Mouse (Mus musculus) right cerebral cortex, postnatal 4 days (tissue): Measurements from ENCODE around the gene Foxj3.

ENCODE experiments used
- DNase-seq: peaks from one replicate; pipeline ENCODE4 v3.0.0-alpha.2; 2022

The Foxj3 gene

DNA sequence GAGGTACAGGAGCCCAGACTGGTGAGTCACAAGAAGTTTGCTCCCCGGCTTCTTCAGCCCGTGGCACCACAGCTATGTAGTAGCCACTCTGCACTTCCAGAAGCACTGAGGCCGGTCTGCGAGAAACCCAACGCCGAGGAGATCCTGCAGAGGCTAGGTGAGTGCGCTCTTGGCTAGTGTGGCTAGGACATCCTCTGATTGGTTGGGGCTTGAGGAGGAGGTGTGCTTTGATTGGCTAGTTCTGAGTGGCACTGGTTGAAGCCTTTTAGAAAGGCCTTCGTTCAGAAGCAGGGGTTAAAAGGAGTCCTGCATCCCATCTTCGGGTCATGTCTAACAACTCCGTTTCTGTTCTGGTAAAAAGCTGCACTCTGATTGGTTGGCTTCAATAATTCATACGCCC is 101.9 kb downstream of the Foxj3 start:
- DNase-seq: no peak

DNA sequence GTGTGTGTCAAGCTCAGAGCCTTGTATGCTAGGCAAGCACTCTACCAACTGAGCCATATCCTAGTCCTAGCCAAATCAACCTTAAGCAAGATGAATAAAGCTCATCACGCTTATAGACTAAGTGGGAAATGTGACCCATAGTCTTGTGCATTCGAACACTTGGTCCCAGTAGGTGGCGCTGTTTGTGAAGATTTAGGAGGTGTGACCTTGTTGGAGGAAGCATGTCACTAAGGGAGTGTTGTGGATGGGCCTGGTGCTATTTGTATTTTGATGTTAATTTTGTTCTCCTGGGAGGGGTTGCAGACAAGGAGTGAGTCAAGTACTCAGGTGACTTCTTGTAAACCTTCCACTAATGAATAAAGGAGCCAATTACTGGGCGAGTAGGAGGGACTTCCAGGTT is 105.9 kb downstream of the Foxj3 start:
- no peak for DNase-seq

DNA sequence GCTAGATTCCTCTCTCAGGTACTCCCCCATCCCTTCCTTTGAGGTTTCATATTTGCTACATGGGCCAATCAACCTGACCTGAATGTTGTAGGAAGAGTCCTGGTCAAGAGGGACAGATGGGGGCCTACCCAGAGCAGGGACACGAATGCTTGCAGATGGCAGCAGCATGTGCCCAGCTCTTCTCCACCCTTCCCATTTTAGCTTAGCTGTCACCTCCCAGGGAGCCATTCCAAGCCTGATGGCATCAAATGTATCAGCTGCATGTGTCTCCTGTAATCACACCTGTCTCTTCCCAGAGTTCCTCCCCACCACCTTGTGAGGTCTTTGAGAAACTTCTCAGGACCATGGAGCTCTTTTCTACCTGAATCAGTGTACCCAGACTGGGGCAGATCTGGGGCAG is 120.2 kb downstream of the Foxj3 start:
- DNase-seq: no peak

DNA sequence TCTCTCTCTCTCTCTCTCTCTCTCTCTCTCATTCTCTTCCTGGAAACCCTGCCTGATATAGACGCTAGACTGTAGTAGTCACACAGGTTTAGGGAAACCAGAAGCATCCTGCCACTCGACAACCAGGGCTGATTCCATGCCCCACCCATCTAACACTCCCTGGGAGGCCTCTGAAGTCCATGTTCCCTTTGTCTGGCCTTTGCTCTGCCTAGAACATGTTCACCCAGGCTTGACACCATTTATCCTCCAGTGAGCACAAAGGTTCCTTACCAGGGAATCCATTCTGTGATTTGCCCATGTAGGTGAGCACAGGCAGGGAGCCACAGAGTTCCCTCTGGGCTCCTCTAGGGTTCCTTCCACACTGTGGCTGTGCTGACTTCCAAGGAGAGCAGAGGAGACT is 121.4 kb downstream of the Foxj3 start:
- no peak for DNase-seq

DNA sequence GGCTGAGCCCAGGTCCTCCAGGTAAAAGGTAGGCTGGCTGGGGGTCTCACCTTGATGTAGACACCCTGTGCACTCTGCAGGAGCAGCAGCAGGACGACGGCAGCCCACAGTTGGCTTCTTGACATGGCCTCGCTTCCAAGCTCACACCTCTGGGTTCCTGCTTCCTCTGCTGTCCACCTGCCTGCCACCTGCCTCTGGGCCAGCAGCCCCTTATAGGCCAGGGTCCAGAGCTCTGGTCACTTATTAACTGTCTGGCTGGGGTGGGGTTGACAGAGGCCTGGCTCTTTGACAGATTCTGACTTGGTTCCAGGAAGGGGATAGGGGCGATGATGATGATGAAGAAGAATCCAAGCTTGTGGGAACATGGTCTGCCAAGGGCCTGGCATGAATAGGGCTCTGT is 121.9 kb downstream of the Foxj3 start, which contains the start of gene Guca2b:
TSS of gene Guca2b (minus strand) at position 224 of the 400 bp plus-strand sequence.
- DNase-seq: no peak

DNA sequence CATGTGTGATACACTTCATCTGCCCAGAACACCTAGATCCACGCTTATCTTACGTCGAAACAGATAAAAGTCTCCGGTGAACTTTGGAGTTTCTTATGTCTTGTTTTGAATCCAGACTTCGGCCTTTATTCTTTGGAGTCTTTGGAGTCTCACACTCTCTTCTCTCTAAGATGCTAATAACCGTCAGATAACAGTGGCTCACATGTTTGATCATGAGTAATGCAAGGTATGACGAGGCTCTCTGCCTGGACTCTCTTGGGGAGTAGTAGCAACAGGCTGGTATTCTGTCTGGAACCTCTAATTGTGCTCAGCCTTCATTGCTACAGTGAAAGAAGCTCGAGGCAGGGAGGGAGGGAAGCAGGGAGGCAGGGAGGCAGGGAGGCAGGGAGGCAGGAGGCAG is 123.2 kb downstream of the Foxj3 start:
- no peak for DNase-seq

DNA sequence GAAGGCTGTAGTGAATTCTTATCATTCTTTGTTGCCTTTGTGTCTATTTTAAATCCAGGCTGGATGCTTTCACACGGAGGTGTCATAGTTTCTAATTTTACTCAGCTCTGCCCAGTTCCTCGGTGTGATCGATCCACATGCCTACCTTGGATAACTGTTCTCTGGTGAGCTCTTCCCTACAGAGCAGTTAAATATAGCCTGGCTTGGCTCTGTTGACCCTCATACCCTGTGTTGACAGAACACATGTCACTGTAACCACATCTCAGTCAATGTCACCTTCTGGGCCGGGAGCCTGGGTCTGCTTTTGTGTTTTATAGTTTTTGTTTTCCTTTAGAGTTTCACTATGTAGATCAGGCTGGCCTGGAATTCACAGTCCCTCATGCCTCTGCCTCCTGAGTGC is 125.3 kb downstream of the Foxj3 start:
- DNase-seq: no peak

DNA sequence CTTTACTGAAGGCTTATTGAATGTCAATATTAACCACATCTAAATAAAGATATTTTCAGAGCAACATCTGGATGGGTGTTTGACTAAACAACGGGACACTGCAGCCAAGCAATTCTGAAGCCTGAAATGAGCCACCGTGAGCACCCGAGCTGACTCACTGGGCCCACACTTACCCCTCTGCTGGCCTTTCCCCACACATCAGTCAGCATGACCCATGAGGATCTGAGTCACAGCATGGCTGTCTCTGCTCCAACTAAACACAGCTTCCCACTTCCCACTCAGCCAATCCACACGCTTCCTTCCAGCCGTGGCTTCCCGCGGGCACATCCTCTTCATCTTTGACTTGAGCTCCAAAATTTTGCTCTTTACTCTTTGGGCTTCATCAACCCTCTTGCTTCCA is 126.2 kb downstream of the Foxj3 start:
- no peak for DNase-seq

DNA sequence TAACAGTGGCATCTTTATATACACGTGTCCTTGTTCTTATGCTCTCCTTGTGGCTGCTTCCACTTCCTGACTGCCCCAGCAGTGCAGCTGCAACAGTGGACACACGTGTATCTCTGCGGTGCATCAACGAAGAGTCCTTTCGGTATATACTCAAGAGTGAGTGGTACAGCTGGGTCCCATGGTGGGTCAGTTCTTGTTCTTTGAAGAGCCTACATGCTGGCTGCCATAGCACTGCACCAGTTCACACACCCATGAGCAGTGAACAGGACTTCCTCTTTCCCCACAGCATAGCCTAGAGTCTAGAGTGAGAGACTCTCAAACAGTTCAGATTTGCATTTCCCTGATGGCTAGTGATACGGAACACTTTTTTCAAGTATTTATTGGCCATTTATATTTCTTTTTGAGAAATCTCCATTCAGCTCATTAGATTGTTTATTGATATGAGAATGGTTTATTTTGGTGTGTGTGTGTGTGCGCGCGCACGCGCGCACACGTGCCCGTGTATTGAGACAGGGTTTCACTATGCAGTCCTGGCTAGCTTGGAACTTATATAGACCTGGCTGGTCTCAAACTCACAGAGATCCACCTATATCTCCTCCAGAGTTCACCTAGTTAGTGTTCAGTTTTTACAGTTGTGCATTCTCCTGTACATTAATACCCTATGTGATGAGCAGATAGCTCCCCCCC is 126.7 kb downstream of the Foxj3 start:
- DNase-seq: no peak

DNA sequence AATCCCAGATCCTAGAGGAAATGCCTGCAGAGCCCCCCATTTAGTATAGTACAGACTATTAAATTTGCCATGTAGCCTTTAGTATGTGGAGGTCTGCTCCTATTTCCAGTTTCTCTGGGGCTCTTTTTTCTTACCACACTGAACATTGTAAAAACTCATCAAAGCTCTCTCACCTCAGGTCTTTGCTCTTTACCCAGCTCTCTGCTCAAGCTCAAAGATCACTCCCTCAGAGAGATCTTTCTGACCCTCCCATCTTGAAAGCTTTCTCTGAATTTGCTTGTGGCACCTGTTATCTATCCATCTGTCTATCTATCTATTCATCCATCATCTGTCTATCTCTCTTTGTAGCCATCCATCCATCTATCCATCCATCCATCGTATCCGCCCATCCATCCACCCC is 128.4 kb downstream of the Foxj3 start:
- DNase-seq: no peak

DNA sequence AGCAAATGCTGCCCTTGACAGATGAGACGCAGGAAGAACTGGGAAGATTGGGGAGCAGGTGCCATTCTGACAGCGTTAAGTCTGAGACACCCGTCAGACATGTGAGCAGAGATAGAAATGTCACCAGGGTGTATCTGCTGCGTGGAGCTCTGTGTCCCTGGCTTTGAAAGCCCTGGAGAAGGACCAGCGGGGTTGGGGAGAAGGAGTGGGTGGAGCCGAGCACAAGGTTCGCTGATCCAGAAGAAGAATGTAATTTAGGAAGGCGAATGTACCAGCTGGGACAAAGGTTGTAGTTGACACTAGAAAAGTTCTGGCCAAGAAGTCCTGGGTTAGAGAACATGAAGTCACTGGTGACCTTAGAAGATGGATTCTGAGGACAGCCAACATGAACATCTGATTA is 129.3 kb downstream of the Foxj3 start:
- DNase-seq: no peak

DNA sequence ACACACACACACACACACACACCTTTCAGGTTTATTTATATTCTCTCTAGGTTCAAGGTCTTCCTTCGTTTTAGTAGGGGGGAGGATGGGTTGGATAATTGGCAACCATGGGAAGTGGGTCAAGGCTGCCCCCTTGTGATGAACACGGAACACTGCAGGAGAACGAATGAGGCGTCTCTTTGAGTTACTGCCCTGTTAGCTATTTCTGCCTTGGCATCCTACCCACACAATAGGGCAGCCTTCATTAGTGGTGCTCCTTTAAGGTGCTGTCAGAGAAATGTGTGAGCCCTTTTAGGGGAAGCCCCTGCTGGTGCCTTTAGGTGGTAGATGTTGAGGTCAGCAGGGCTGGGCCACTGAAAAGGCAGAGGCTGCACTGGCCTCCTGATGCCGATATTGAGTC is 130.7 kb downstream of the Foxj3 start:
- no peak for DNase-seq

DNA sequence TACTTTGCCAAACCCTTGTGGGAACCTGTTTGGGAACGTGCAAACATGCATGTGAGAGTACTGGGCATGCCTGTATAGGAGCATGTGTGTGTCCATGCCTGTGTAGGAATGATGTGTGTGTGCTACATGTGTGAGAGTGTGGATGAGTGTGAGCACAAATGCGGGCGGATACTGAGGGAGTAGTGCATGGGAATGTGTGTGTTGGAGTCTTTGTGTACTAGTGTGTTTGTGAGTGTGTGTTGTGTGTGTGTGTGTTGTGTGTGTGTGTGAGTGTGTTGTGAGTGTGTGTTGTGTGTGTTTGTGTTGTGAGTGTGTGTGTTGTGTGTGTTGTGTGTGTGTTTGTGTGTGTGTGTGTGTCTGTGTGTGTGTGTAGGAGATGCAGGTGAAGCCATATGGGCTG is 131.4 kb downstream of the Foxj3 start:
- no peak for DNase-seq

DNA sequence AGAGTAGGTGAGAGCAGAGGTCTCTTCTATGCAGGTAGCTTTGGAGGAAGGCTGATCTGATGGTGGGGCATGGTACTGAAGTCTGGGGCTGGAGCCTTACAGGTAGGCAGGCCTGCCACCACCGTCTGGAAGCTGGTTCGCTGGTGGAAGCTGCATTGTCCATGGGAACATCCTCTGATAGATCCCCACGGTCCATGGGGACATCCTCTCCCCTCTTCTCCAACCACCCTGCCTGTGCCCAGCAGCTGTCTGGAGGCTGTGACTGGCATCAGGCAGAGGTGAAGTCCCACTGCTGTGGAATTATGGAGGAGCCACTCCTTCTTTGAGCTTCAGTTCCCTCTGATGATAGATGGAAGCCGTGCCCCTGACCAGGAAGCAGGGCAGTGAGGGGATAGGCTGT is 131.8 kb downstream of the Foxj3 start:
- no peak for DNase-seq

DNA sequence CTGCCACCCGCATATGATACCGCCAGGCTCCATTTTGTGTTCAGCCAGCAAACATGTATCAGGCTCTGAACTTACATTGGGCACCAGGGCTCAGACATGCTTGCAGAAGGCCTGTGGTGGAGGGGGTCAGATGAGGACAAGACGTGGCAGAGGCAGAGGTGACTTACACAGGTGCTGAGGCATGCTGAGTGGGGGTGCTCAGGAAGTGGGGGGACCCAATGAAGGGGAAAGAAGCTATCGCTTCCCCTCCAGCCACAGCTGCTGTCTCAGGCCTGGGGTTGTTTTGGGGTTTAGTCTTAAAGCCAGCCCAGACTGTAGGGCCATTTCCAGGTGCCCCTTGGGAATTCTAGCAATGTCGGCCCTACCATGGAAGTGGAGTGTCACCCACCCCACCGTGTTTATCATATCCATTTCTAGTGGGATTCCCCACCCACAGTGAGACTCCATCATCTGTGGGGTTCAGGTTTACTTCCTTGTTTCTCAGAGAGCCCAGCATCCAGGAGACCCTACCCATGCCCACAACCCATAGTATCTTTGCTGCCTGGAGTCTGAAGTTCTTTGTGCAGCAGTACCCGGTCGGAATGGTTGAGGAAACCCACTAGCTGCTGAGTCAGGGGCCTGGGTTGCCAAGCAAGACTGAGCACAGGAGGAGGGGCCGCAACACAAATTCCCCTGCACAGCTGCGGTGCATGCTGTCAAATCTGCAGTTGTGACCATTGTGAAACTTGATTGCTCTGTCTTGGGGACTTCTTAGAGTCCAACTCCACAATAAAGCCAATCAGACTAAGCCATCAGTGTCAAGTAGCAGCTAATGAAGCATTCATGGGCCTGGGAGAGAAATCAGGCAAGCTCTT is 132.8 kb downstream of the Foxj3 start:
- no peak for DNase-seq

DNA sequence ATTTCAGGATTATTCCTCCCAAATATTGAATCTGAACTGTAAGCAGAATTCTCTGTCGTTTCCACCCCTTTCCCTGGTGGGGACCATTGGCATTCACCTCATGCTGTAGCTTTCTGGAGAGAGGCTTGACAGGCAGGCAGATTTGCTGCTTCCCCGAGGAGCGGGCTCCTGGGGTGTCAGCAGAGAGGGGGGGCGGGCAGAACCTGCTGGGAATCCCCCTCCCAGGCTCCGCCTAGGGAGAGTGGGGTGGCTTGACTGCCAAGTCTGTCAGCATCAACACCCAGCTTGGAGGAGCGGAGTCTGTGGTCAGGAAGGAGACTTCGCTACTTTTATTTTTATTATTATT is 133.4 kb downstream of the Foxj3 start:
- DNase-seq: no peak

DNA sequence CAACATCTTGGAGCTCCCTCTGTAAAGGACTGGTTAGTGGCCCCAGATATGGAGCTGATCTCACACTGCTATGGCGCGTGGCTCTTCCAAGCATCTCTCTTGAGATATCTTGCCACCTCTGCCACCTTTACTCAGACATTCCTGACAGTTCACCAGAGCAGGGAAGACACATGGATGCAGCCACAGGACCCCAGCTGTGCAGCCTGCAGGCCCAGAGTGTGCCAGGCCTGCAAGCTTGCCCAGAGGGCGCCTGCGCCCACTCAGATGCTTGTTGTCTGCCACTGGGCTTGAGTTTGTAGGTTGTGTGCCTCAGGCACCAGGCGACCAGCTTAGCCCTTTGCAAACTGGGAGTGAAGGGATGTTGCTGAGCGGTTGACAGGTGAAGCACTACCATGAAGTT is 133.9 kb downstream of the Foxj3 start:
- no peak for DNase-seq

DNA sequence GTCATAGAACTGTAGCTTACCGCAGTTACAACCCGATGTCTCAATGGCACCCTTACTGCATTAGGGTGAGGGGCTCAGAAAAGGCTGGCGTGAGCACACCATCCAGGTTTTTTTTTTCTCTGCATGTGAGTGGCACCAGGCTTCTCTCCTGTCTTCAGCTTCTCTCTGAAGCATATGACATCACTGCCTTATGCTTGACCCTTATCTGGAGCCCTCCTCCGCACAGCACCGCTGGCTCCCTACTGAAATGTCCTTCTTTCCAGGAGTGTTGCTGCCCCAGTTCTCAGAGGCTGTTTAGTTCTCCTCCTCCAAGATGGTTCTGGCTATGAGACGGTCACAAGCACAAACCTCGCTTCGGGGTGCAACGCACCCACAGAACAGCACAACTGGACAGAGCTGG is 134.4 kb downstream of the Foxj3 start:
- DNase-seq: no peak

DNA sequence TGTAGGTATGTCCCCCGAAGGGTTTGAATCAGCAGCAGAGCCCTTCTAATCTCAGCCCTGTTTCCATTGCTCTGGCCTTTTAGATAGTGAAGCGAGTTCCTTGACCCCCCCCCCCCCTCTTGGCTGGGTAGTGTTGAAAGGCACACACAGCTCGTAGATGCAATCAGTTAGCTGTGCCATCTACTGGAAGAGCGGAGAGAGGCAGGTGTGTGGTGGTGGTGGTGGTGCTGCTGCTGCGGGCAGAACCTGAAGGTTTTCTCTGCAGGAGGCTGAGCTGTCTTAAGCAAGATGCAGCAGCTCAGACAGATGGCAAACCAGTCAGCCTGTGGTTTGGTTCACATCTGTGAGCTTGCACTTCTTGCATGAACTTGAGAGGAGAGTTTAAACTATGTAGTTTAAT is 135.9 kb downstream of the Foxj3 start:
- no peak for DNase-seq
